Mouse (Mus musculus) heart, embryonic 14.5 days (tissue): Measurements from ENCODE around the gene Stk35. TPM values are rescaled to one million over a fixed set of nuclear protein-coding genes. Genes with fewer than 3 reads are reported as not detected.

Experiments used
- ATAC-seq: fragments of 200-750 bp; cut with Nextera tagmentation; 2 replicates; pipeline ENCODE4 v1.8.0; 2017; ENCODE audit warnings: low read depth, moderate TSS enrichment; ENCODE audit not compliant: insufficient number of reproducible peaks, insufficient read depth, low FRiP score
- H3K27ac ChIP-seq, 2 experiments: fragments of 200-500 bp in 1 of 2; fragments of 300-500 bp in 1 of 2; sonication (generic) in 1 of 2; replicated peaks in 1 of 2; 2 replicates each; pipeline ENCODE4 v1.5.1; 2012 to 2014; ENCODE audit warnings: low read depth in 2 of 2, low read length in 2 of 2, control low read depth in 1 of 2, mild to moderate bottlenecking in 1 of 2, mixed read lengths in 1 of 2; ENCODE audit not compliant: control insufficient read depth in 1 of 2, insufficient read depth in 1 of 2
- H3K27me3 ChIP-seq: fragments of 300-500 bp; sonication (generic); 2 replicates; pipeline ENCODE4 v1.6.1; 2014; ENCODE audit warnings: mild to moderate bottlenecking, low read length, control low read depth; ENCODE audit not compliant: control insufficient read depth, insufficient read depth
- H3K36me3 ChIP-seq: fragments of 300-500 bp; sonication (generic); 2 replicates; pipeline ENCODE4 v1.6.1; 2014; ENCODE audit warnings: mild to moderate bottlenecking, control low read depth, low read length, mixed read lengths; ENCODE audit not compliant: control insufficient read depth, insufficient read depth
- H3K4me1 ChIP-seq, 2 experiments: fragments of 200-500 bp in 1 of 2; fragments of 300-500 bp in 1 of 2; sonication (generic) in 1 of 2; 2 replicates each; pipeline ENCODE4 v1.6.1; 2012 to 2014; ENCODE audit warnings: low read length in 2 of 2, control low read depth in 1 of 2, mixed read lengths in 1 of 2; ENCODE audit not compliant: control insufficient read depth in 2 of 2, insufficient read depth in 2 of 2
- H3K4me2 ChIP-seq: fragments of 300-500 bp; sonication (generic); 2 replicates; pipeline ENCODE4 v1.6.1; 2014; ENCODE audit warnings: mild to moderate bottlenecking, low read length
- H3K4me3 ChIP-seq, 2 experiments: fragments of 200-500 bp in 1 of 2; fragments of 300-500 bp in 1 of 2; sonication (generic) in 1 of 2; 2 replicates each; pipeline ENCODE4 v1.5.1; 2012 to 2014; ENCODE audit warnings: low read length in 2 of 2, mild to moderate bottlenecking in 2 of 2, control low read depth in 1 of 2, low read depth in 1 of 2, moderate library complexity in 1 of 2; ENCODE audit not compliant: control insufficient read depth in 1 of 2, insufficient read depth in 1 of 2
- H3K9ac ChIP-seq: fragments of 300-500 bp; sonication (generic); 2 replicates; pipeline ENCODE4 v1.6.1; 2014; ENCODE audit warnings: mild to moderate bottlenecking, low read length
- H3K9me3 ChIP-seq: fragments of 300-500 bp; sonication (generic); 2 replicates; pipeline ENCODE4 v1.6.1; 2016; ENCODE audit warnings: low read length, control low read depth; ENCODE audit not compliant: control insufficient read depth
- WGBS: fragments of 180-500 bp; shearing (Covaris S2); extraction: QIAGEN DNeasy Blood & Tissue Kit; methylation state at CpG from one replicate; pipeline ENCODE4 v1.1.7; 2014; 5-methylcytosine and 5-hydroxymethylcytosine counted together
- polyA plus RNA-seq: library from polyadenylated mRNA; unstranded; fragments of >200 nt; fragmentation: Nextera tagmentation; extraction: Ambion mirVana; gene quantifications from 2 replicates; pipeline ENCODE4 v1.2.1, GENCODE M21; 2014

Stk35 gene
- polyA plus RNA-seq, 1 experiment from 2014 or later = 10.4 TPM

DNA sequence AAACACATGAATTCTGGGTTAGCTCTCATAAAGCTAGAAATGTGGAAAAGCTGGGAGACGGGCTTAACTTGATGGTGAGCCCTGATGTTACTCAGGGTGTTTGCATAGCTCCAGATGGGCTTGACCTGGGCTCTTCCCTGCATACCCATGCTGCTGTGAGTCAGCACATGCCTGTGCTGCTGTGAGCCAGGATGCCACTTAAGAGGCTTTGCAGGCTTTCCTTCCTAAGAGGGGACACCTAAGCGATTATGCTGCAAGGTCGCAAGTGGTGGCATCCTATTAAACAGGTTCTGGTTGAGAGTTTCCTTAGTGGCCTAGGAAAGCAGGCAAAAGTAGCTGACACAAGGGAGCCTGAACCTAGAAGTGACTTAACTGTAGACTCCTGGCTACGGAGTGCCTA, 5.2 kb downstream of the Stk35 start:
- Histone ChIP-seq H3K9me3 (no peaks in the 10 kb centered on the region), H3K36me3 (peaks cover 52% of the 10 kb centered on the region), H3K4me2 (no peak overlapping the region), H3K27ac (no peak overlapping the region), H3K4me3 (no peak overlapping the region), H3K4me1 (peaks cover 8 to 39% of the 10 kb centered on the region in 2 experiments), H3K27me3 (no peaks in the 10 kb centered on the region), H3K9ac (no peak overlapping the region)
- no peak for ATAC-seq
- WGBS = 57% methylated on average over 4 of the region's 4 CpGs

GRCm38 (mm10) chr2:129806486-129806885, 6.2 kb downstream of the Stk35 start:
- Histone ChIP-seq H3K27ac (no peak overlapping the region), H3K4me3 (no peak overlapping the region), H3K9me3 (no peaks in the 10 kb centered on the region), H3K9ac (no peak overlapping the region), H3K4me1 (peaks cover 8 to 39% of the 10 kb centered on the region in 2 experiments), H3K27me3 (no peaks in the 10 kb centered on the region), H3K36me3 (peaks cover 62% of the 10 kb centered on the region), H3K4me2 (no peak overlapping the region)
- ATAC-seq = no peak
- WGBS = 77% methylated on average over 2 of the region's 2 CpGs

DNA sequence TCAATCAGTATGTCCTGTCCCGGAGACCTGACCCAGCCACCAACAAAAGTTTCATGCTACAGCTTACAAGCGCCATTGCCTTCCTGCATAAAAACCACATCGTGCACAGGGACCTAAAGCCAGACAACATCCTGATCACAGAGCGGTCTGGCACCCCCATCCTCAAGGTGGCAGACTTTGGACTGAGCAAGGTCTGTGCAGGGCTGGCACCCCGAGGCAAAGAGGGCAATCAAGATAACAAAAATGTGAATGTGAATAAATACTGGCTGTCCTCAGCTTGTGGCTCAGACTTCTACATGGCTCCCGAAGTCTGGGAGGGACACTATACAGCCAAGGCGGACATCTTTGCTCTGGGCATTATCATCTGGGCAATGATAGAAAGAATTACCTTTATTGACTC, 10.2 kb downstream of the Stk35 start:
- no peak for ATAC-seq
- WGBS = 93% methylated on average over 7 of the region's 7 CpGs

DNA sequence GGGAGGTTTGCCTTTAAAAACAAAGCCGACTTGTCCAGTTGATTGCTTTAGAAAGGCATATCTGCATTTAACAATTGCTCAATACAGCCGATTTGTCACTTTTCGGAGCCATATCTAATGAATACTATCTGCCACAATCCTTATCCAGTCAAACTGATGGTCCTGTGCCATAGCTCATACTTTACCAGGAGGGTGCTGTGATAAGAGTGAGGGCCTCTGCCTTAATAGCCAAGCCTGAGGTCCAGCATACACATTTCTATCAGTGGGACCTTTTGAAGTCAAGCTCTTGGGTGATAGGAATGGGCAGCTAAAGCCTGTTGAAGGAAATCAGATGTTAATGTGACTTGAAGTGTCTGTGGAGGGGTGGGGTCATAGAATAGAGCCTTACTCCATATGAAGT, 13.7 kb downstream of the Stk35 start:
- Histone ChIP-seq H3K4me2 (no peak overlapping the region), H3K27me3 (no peaks in the 10 kb centered on the region), H3K27ac (no peak overlapping the region), H3K4me1 (peaks cover 18 to 46% of the 10 kb centered on the region in 2 experiments), H3K36me3 (peaks cover 59% of the 10 kb centered on the region), H3K4me3 (no peak overlapping the region), H3K9ac (no peak overlapping the region), H3K9me3 (0 out of 2 replicates have a peak, but pooled peaks cover 2% of the 10 kb centered on the region)
- 84% methylated on average over 3 of the region's 3 CpGs for WGBS
- ATAC-seq = no peak

More for the DNA sequence above, 10.2 kb downstream of the Stk35 start:
- H3K36me3 ChIP-seq = peaks cover 61% of the 10 kb centered on the region
- no peak overlapping the region for H3K27ac ChIP-seq
- no peak overlapping the region for H3K4me2 ChIP-seq
- no peak overlapping the region for H3K4me3 ChIP-seq
- no peak overlapping the region for H3K9ac ChIP-seq
- H3K9me3 ChIP-seq = 0 out of 2 replicates have a peak, but pooled peaks cover 2% of the 10 kb centered on the region
- H3K4me1 ChIP-seq = peaks cover 2 to 32% of the 10 kb centered on the region in 2 experiments
- no peaks in the 10 kb centered on the region for H3K27me3 ChIP-seq

DNA sequence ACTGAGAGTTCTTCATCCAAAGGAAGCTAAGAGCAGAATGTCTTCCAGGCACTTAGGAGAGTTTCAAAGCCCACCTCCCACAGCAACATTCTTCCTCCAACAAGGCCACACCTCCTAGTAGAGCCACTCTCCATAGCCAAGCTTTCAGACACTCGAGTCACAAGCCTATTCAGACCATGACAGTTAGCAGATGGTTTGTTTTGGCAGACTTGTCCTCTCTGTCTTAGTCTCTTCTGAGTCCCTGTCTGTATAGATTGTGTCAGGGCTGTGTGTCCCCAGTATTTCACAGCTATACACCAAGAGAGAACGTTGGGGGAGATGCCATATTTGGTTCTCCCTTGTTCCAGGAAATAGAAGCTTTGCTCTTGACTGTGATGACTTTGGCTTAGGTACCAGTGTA, 14.8 kb downstream of the Stk35 start:
- 30% methylated on average over 2 of the region's 2 CpGs for WGBS
- no peak overlapping the region for H3K4me3 ChIP-seq
- no peak for ATAC-seq
- H3K27me3 ChIP-seq = no peaks in the 10 kb centered on the region
- peaks cover 25 to 56% of the 10 kb centered on the region in 2 experiments for H3K4me1 ChIP-seq
- peaks cover 52% of the 10 kb centered on the region for H3K36me3 ChIP-seq
- no peak overlapping the region for H3K4me2 ChIP-seq
- no peak overlapping the region for H3K9ac ChIP-seq
- no peak overlapping the region for H3K27ac ChIP-seq
- 0 out of 2 replicates have a peak, but pooled peaks cover 2% of the 10 kb centered on the region for H3K9me3 ChIP-seq

DNA sequence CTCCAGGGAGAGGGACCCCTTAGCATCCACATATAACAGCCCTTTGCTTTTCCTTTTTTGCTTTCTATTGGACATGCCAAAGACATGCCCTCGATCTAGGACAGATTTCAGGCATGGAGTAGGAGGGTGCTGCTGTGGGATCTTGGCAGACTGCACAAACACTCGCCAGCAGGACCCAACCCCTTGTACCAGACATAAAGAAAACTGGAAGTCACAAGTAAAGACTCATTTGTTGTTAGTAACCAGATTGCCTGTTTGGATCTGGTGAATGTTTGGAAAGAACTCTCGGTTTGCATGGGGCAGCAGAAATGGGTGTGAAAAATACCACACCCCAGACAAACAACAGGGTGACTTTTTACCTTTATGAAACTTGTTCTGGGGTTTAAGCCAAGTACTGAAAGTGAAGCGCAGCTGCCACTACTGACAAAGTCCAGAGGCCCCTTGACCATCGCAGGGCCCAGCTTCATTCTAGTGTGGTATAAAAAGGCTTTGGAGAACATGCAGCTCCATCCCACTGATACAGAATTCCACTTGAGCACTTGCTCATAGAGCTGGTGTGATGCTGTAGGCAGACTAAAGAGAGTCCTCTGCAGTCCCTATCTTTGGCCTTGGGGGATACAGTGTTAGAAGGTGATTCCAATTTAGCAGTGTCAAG, 17.4 kb downstream of the Stk35 start:
- Histone ChIP-seq H3K36me3 (peaks cover 30% of the 10 kb centered on the region), H3K4me1 (peaks cover 38 to 78% of the 10 kb centered on the region in 2 experiments), H3K27ac (peak overlapping the region; percentile 70 to 84), H3K4me3 (no peak overlapping the region), H3K9me3 (no peaks in the 10 kb centered on the region), H3K9ac (no peak overlapping the region), H3K4me2 (no peak overlapping the region), H3K27me3 (no peaks in the 10 kb centered on the region)
- ATAC-seq = no peak
- 29% methylated on average over 5 of the region's 5 CpGs for WGBS

DNA sequence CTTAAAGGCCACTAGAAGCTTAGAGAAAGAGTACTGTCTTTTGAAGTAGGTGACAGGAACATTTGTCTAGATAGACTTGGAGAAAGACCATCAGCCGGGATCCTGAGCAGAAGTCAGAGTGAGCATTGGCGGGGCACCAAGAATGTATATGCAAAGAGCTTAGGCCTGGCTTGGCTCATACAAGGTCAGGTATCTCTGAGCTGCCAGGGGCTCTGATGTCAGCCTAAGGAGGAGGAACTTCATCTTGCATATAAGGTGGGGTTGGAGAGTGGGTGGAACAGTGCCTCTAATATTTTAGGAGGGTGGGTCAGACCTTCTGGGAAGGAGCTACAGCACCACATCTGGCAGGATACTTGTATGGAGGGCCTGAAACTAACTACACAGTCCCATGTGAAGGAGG, 18.6 kb downstream of the Stk35 start:
- Histone ChIP-seq H3K27ac (peak overlapping the region; percentile 70 to 84), H3K36me3 (peaks cover 27% of the 10 kb centered on the region), H3K9me3 (no peaks in the 10 kb centered on the region), H3K27me3 (no peaks in the 10 kb centered on the region), H3K4me1 (peaks cover 41 to 82% of the 10 kb centered on the region in 2 experiments), H3K9ac (no peak overlapping the region), H3K4me2 (no peak overlapping the region), H3K4me3 (no peak overlapping the region)
- 22% methylated on average over 2 of the region's 2 CpGs for WGBS
- ATAC-seq = peak; percentile 24

- no peak for ATAC-seq
- H3K36me3 ChIP-seq = peaks cover 24% of the 10 kb centered on the region
- no peak overlapping the region for H3K4me2 ChIP-seq
- no peaks in the 10 kb centered on the region for H3K27me3 ChIP-seq
- H3K4me3 ChIP-seq = no peak overlapping the region
- WGBS = 39% methylated on average over 2 of the region's 2 CpGs
- H3K4me1 ChIP-seq = peaks cover 41 to 75% of the 10 kb centered on the region in 2 experiments
- H3K9me3 ChIP-seq = no peaks in the 10 kb centered on the region
- peak overlapping the region; percentile 70 to 84 for H3K27ac ChIP-seq
- H3K9ac ChIP-seq = no peak overlapping the region
These were observed 19.2 kb downstream of the Stk35 start for GRCm38 (mm10) chr2:129819531-129819930.
